Mouse (Mus musculus) stomach, postnatal 0 days (tissue): ENCODE measurements around the gene Malsu1.

ENCODE experiments used
- CTCF ChIP-seq: IDR thresholded peaks from 2 replicates; pipeline ENCODE4 v1.5.1; 2016; ENCODE audit warnings: antibody characterized with exemption, low read depth, mild to moderate bottlenecking, moderate library complexity
- EP300 ChIP-seq: optimal IDR thresholded peaks from 2 replicates; pipeline ENCODE3; 2016; ENCODE audit warnings: antibody characterized with exemption

DNA sequence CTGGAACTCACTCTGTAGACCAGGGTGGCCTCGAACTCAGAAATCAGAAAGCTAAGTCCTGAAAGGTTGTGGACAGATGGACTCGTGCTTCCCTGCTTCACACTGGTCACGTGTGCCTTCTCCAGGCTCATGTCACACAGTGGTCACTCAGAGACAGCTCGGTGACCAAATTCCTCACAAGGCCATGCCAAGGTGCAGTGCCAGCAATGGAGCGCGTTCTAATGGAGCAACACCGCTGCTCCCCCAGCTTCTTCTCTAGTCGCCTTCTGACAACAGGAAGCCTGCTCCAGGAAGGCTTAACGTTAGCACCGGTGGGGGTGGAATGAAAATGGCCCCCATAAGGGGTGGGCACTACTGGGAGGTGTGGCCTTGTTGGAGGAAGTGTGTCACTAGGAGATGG is 21.4 kb downstream of the Malsu1 start:
- TF ChIP-seq EP300: no peak
- no peak for TF ChIP-seq CTCF
